Comparison of ENCODE assay signal across 31 mouse cellular contexts in genomic region chr4:82161818-82162217, GRCm38 (mm10).
"Had no signal": no experiment of that assay in that cellular context is flagged by ENCODE, and none has a peak within 500 bp of the region (broad histone marks: within the 10 kb centered on the region; RNA-seq: fewer than 3 reads in every experiment).

No protein-coding gene starts in this region.

- H3K27me3 ChIP-seq: limb, embryonic 12.5 days; limb, embryonic 13.5 days; limb, embryonic 15.5 days; liver, embryonic 12.5 days; liver, embryonic 13.5 days; liver, embryonic 15.5 days; lung, embryonic 15.5 days; megakaryocyte, embryonic 14.5 days; midbrain, embryonic 12.5 days; midbrain, embryonic 13.5 days; midbrain, embryonic 15.5 days; neural tube, embryonic 12.5 days; neural tube, embryonic 13.5 days had no signal

- H3K9ac ChIP-seq: limb, embryonic 12.5 days; limb, embryonic 13.5 days; limb, embryonic 15.5 days; liver, embryonic 12.5 days; liver, embryonic 13.5 days; liver, embryonic 14.5 days; liver, embryonic 15.5 days; liver, postnatal 0 days; lung, embryonic 14.5 days; lung, embryonic 15.5 days; midbrain, embryonic 12.5 days; midbrain, embryonic 13.5 days; midbrain, embryonic 15.5 days; neural tube, embryonic 12.5 days; neural tube, embryonic 13.5 days had no signal

- ATAC-seq: liver, embryonic 12.5 days; liver, postnatal 0 days; lung, postnatal 0 days; midbrain, embryonic 13.5 days; midbrain, embryonic 15.5 days; midbrain, embryonic 16.5 days had no signal

- H3K4me1 ChIP-seq: liver, embryonic 12.5 days; liver, embryonic 13.5 days; liver, embryonic 15.5 days; midbrain, embryonic 13.5 days; midbrain, embryonic 15.5 days; neural tube, embryonic 12.5 days; neural tube, embryonic 13.5 days had no signal

- H3K4me2 ChIP-seq: limb, embryonic 12.5 days; limb, embryonic 13.5 days; limb, embryonic 15.5 days; liver, embryonic 11.5 days; liver, embryonic 12.5 days; liver, embryonic 13.5 days; liver, embryonic 15.5 days; lung, embryonic 14.5 days; lung, embryonic 15.5 days; midbrain, embryonic 12.5 days; midbrain, embryonic 13.5 days; midbrain, embryonic 15.5 days; neural tube, embryonic 12.5 days; neural tube, embryonic 13.5 days had no signal

- H3K4me3 ChIP-seq: limb, embryonic 10.5 days; limb, embryonic 12.5 days; limb, embryonic 13.5 days; limb, embryonic 15.5 days; liver, embryonic 12.5 days; liver, embryonic 13.5 days; liver, embryonic 15.5 days; lung, embryonic 15.5 days; megakaryocyte, embryonic 14.5 days; midbrain, embryonic 12.5 days; midbrain, embryonic 13.5 days; midbrain, embryonic 15.5 days; myocyte; neural tube, embryonic 12.5 days; neural tube, embryonic 13.5 days had no signal

- DNase-seq: left cerebral cortex, postnatal 4 days; liver; liver, embryonic 13.5 days; liver, postnatal 0 days; lung, adult 18-20 months; lung, adult 2 months; lung, embryonic 14.5 days; lung, postnatal 10 days; lung, postnatal 14 days; lung, postnatal 36 days; lung, postnatal 4 days; midbrain, embryonic 14.5 days had no signal

- H3K27ac ChIP-seq: limb, embryonic 10.5 days; limb, embryonic 12.5 days; limb, embryonic 13.5 days; limb, embryonic 15.5 days; liver, embryonic 12.5 days; liver, embryonic 13.5 days; liver, embryonic 14.5 days; liver, embryonic 15.5 days; lung, embryonic 15.5 days; macrophage; midbrain, embryonic 12.5 days; midbrain, embryonic 13.5 days; midbrain, embryonic 15.5 days; neural tube, embryonic 12.5 days; neural tube, embryonic 13.5 days had no signal

- H3K36me3 ChIP-seq: limb, embryonic 10.5 days; limb, embryonic 12.5 days; limb, embryonic 13.5 days; limb, embryonic 15.5 days; liver, embryonic 12.5 days; liver, embryonic 13.5 days; liver, embryonic 15.5 days; lung, embryonic 15.5 days; midbrain, embryonic 12.5 days; midbrain, embryonic 13.5 days; midbrain, embryonic 15.5 days; neural tube, embryonic 12.5 days; neural tube, embryonic 13.5 days had no signal

- H3K9me3 ChIP-seq: limb, embryonic 10.5 days; limb, embryonic 12.5 days; limb, embryonic 13.5 days; limb, embryonic 15.5 days; liver, embryonic 12.5 days; liver, embryonic 13.5 days; liver, embryonic 15.5 days; lung, embryonic 15.5 days; megakaryocyte, embryonic 14.5 days; midbrain, embryonic 12.5 days; midbrain, embryonic 13.5 days; midbrain, embryonic 15.5 days; neural tube, embryonic 12.5 days; neural tube, embryonic 13.5 days had no signal
